Comparison of ENCODE assay signal across 8 mouse cellular contexts in the genomic region with DNA sequence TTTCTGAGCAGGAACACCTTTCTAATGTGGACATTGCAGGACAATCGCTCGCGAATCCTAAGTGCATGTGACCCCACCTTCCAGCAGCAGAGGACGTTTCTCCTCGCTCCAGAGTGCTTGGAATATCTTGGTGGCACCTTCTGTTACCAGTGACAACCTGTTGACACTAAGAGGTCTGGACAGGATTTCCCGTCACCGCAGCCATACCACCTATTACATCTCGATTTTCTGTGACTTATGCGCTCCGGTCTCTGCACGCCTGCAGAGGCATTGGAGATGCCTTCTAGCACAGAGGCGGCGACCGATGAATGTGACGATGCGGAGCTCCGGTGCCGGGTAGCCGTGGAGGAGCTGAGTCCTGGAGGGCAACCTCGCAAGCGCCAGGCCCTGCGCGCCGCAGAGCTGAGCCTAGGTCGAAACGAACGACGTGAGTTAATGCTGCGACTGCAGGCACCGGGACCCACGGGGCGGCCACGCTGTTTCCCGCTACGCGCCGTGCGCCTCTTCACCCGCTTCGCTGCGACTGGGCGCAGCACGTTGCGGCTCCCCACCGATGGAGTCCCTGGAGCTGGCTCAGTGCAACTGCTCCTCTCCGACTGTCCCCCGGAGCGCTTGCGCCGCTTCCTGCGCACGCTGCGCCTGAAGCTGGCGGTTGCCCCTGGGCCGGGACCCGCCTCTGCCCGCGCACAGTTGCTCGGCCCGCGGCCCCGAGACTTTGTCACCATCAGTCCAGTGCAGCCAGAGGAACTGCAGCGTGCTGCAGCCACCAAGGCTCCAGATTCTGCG. TPM values are rescaled to one million over a fixed set of nuclear protein-coding genes. Genes with fewer than 3 reads are reported as not detected.
A peak's percentile ranks its signal among the peaks of the same experiment; 100 is the strongest.
DNase-seq lines count a peak whose midpoint lies in the region; ATAC-seq and TF ChIP-seq lines count a peak whose summit lies in the region.

No protein-coding gene starts in this region.

- peak overlapping the region; percentile 79 for H3K4me3 ChIP-seq in heart, embryonic 11.5 days (ENCODE audit: low read depth, low read length)
- H3K4me3 ChIP-seq in E14TG2a.4 (replicated peaks; ENCODE audit: low read length), result peak overlapping the region; percentile 86
- H3K4me3 ChIP-seq in embryonic facial prominence, embryonic 10.5 days, result peak overlapping the region; percentile 69
- H3K4me3 ChIP-seq in hindbrain, embryonic 12.5 days, result peak overlapping the region; percentile 64
- peak overlapping the region; percentile 85 for H3K4me3 ChIP-seq in liver, postnatal 0 days (ENCODE audit: low read depth, low read length)
- peak overlapping the region; percentile 76 for H3K4me3 ChIP-seq in small intestine, adult 2 months (ENCODE audit: low read depth, low read length)

- H3K4me1 ChIP-seq in heart, embryonic 11.5 days (ENCODE audit: control insufficient read depth, insufficient read depth, low read length), result peaks cover 19% of the 10 kb centered on the region; the same call in 1 of the 2 replicates
- H3K4me1 ChIP-seq in E14TG2a.4 (replicated peaks; ENCODE audit: low read depth, low read length), result peaks cover 68% of the 10 kb centered on the region
- H3K4me1 ChIP-seq in embryonic facial prominence, embryonic 10.5 days, result peaks cover 33% of the 10 kb centered on the region
- H3K4me1 ChIP-seq in hindbrain, embryonic 12.5 days, result peaks cover 31% of the 10 kb centered on the region
- peaks cover 24% of the 10 kb centered on the region for H3K4me1 ChIP-seq in liver, postnatal 0 days (ENCODE audit: insufficient read depth)
- peaks cover 2% of the 10 kb centered on the region; the same call in 1 of the 2 replicates for H3K4me1 ChIP-seq in small intestine, adult 2 months (ENCODE audit: control insufficient read depth, insufficient read depth, insufficient read length, low read length)

- no peak for TF ChIP-seq CTCF in E14TG2a.4 (conservative IDR thresholded peaks at IDR 0.05; ENCODE audit: low read length)
- no peak for TF ChIP-seq CTCF in liver, postnatal 0 days (IDR thresholded peaks at IDR 0.05; ENCODE audit: low read depth)
- no peak for TF ChIP-seq CTCF in small intestine, adult 2 months (IDR thresholded peaks at IDR 0.05; ENCODE audit: extremely low read depth, insufficient read length, insufficient replicate concordance, low read depth, low read length)

- H3K9ac ChIP-seq in heart, embryonic 11.5 days (ENCODE audit: low read depth, low read length), result peak overlapping the region; percentile 78
- H3K9ac ChIP-seq in hindbrain, embryonic 12.5 days, result peak overlapping the region; percentile 78
- H3K9ac ChIP-seq in liver, postnatal 0 days (replicated peaks), result peak overlapping the region; percentile 74

- no peaks in the 10 kb centered on the region for H3K9me3 ChIP-seq in heart, embryonic 11.5 days (replicated peaks; ENCODE audit: control insufficient read depth, low read length)
- no peaks in the 10 kb centered on the region for H3K9me3 ChIP-seq in E14TG2a.4 (ENCODE audit: low read length)
- no peaks in the 10 kb centered on the region for H3K9me3 ChIP-seq in embryonic facial prominence, embryonic 10.5 days
- H3K9me3 ChIP-seq in hindbrain, embryonic 12.5 days (replicated peaks), result no peaks in the 10 kb centered on the region
- H3K9me3 ChIP-seq in liver, postnatal 0 days (ENCODE audit: low read length), result no peaks in the 10 kb centered on the region

- no peak for TF ChIP-seq EP300 in liver, postnatal 0 days (IDR thresholded peaks at IDR 0.05; ENCODE audit: low read depth)

- H3K27me3 ChIP-seq in heart, embryonic 11.5 days (ENCODE audit: control insufficient read depth, insufficient read depth, low read length), result no peaks in the 10 kb centered on the region
- no peaks in the 10 kb centered on the region for H3K27me3 ChIP-seq in E14TG2a.4 (ENCODE audit: insufficient read depth, low read length)
- no peaks in the 10 kb centered on the region for H3K27me3 ChIP-seq in embryonic facial prominence, embryonic 10.5 days (replicated peaks; ENCODE audit: low read depth, poor library complexity, severe bottlenecking)
- H3K27me3 ChIP-seq in hindbrain, embryonic 12.5 days, result no peaks in the 10 kb centered on the region
- no peaks in the 10 kb centered on the region for H3K27me3 ChIP-seq in liver, postnatal 0 days (ENCODE audit: insufficient read depth, low read length)
- no peaks in the 10 kb centered on the region for H3K27me3 ChIP-seq in small intestine, adult 2 months (ENCODE audit: control insufficient read depth, insufficient read depth, low read length)

- ATAC-seq in heart, embryonic 11.5 days (replicated peaks; ENCODE audit: insufficient number of reproducible peaks, low FRiP score, low TSS enrichment), result peak; percentile 41; the same call in 1 of the 2 replicates
- 0 out of 2 replicates have a peak, but pooled peaks have one; percentile 46 for ATAC-seq in hindbrain, embryonic 12.5 days (ENCODE audit: low FRiP score)
- peak; percentile 33 for ATAC-seq in liver, postnatal 0 days

- peaks cover 5% of the 10 kb centered on the region for H3K36me3 ChIP-seq in heart, embryonic 11.5 days (ENCODE audit: control insufficient read depth, insufficient read depth, low read length)
- H3K36me3 ChIP-seq in E14TG2a.4 (ENCODE audit: insufficient read depth, low read length), result peaks cover 43% of the 10 kb centered on the region
- peaks cover 40% of the 10 kb centered on the region for H3K36me3 ChIP-seq in embryonic facial prominence, embryonic 10.5 days (replicated peaks)
- H3K36me3 ChIP-seq in hindbrain, embryonic 12.5 days, result peaks cover 11% of the 10 kb centered on the region
- peaks cover 20% of the 10 kb centered on the region for H3K36me3 ChIP-seq in liver, postnatal 0 days (replicated peaks; ENCODE audit: insufficient read depth, low read length)
- no peaks in the 10 kb centered on the region; the same call in 1 of the 2 replicates for H3K36me3 ChIP-seq in small intestine, adult 2 months (ENCODE audit: control insufficient read depth, insufficient read depth, low read length)

- peak overlapping the region; percentile 99 for H3K4me2 ChIP-seq in heart, embryonic 11.5 days
- H3K4me2 ChIP-seq in hindbrain, embryonic 12.5 days (replicated peaks), result peak overlapping the region; percentile 100
- peak overlapping the region; percentile 94 for H3K4me2 ChIP-seq in liver, postnatal 0 days (ENCODE audit: low read depth, low read length)

- TF ChIP-seq POLR2A in small intestine, adult 2 months (IDR thresholded peaks at IDR 0.05; ENCODE audit: low read depth, low read length), result no peak

- no peak for DNase-seq in heart, adult 8-10 months (ENCODE audit: low spot score)
- peak; percentile 71 for DNase-seq in embryonic facial prominence, embryonic 10.5 days (ENCODE audit: low spot score)
- peak; percentile 57 for DNase-seq in liver, postnatal 0 days
- DNase-seq in urinary bladder, postnatal 25 days (ENCODE audit: low spot score), result no peak

- H3K27ac ChIP-seq in heart, embryonic 11.5 days (ENCODE audit: low read depth, low read length), result peak overlapping the region; percentile 84
- H3K27ac ChIP-seq in embryonic facial prominence, embryonic 10.5 days (replicated peaks), result peak overlapping the region; percentile 91
- no peak overlapping the region for H3K27ac ChIP-seq in hindbrain, embryonic 12.5 days
- H3K27ac ChIP-seq in liver, postnatal 0 days (ENCODE audit: low read depth), result peak overlapping the region; percentile 66
- H3K27ac ChIP-seq in small intestine, adult 2 months (ENCODE audit: insufficient read depth, low read depth, low read length), result no peak overlapping the region

- under 1% methylated on average over 64 of the region's 64 CpGs for WGBS in heart, embryonic 11.5 days (ENCODE audit: insufficient replicate concordance)
- WGBS in embryonic facial prominence, embryonic 10.5 days, result under 1% methylated on average over 64 of the region's 64 CpGs
- under 1% methylated on average over 63 of the region's 64 CpGs for WGBS in hindbrain, embryonic 12.5 days
- under 1% methylated on average over 64 of the region's 64 CpGs for WGBS in liver, postnatal 0 days (ENCODE audit: insufficient replicate concordance)
- WGBS in small intestine, adult 2 months, result under 1% methylated on average over 64 of the region's 64 CpGs

RNA-seq across cellular contexts. Expression of a gene that starts 0.8 kb away (rescaled TPM):
- 7.6 and 9.5 TPM in 2 replicates for polyA plus RNA-seq in heart, embryonic 11.5 days (2014; fragmentation: Nextera tagmentation; extraction: Ambion mirVana)
- not detected for total RNA-seq in heart, adult 8-10 months (2022)
- polyA plus RNA-seq in embryonic facial prominence, embryonic 10.5 days (2016; fragmentation: Nextera tagmentation; extraction: Ambion mirVana), result 27.7 and 28.0 TPM in 2 replicates
- 13.9 and 16.5 TPM in 2 replicates for polyA plus RNA-seq in hindbrain, embryonic 12.5 days (2016; fragmentation: Nextera tagmentation; extraction: Ambion mirVana)
- polyA plus RNA-seq in liver, postnatal 0 days (2015; fragmentation: Nextera tagmentation; extraction: Ambion mirVana), result 3.2 and 3.5 TPM in 2 replicates
- 3.8 and 5.0 TPM in 2 replicates for polyA plus RNA-seq in small intestine, adult 2 months (2012; rRNA removed)

RNA-seq across cellular contexts. Expression of a gene that starts 7.9 kb away (rescaled TPM):
- polyA plus RNA-seq in heart, embryonic 11.5 days (2014; fragmentation: Nextera tagmentation; extraction: Ambion mirVana), result 10.6 and 11.9 TPM in 2 replicates
- total RNA-seq in heart, adult 8-10 months (2022), result 10 to 100 TPM in 3 of 4 experiments, 1 to 10 TPM in 1; 7.4 to 12.3 (median 10.8) TPM
- polyA plus RNA-seq in embryonic facial prominence, embryonic 10.5 days (2016; fragmentation: Nextera tagmentation; extraction: Ambion mirVana), result 14.3 and 15.2 TPM in 2 replicates
- polyA plus RNA-seq in hindbrain, embryonic 12.5 days (2016; fragmentation: Nextera tagmentation; extraction: Ambion mirVana), result 12.4 and 14.1 TPM in 2 replicates
- polyA plus RNA-seq in liver, postnatal 0 days (2015; fragmentation: Nextera tagmentation; extraction: Ambion mirVana), result 14.3 and 14.5 TPM in 2 replicates
- polyA plus RNA-seq in small intestine, adult 2 months (2012; rRNA removed), result 6.3 and 9.7 TPM in 2 replicates

RNA-seq across cellular contexts. Expression of a gene that starts 41.7 kb away (rescaled TPM):
- polyA plus RNA-seq in heart, embryonic 11.5 days (2014; fragmentation: Nextera tagmentation; extraction: Ambion mirVana), result 154 and 160 TPM in 2 replicates
- 10 to 100 TPM; 24.9 to 28.7 (median 26.5) TPM for total RNA-seq in heart, adult 8-10 months (2022)
- 26.2 and 26.4 TPM in 2 replicates for polyA plus RNA-seq in embryonic facial prominence, embryonic 10.5 days (2016; fragmentation: Nextera tagmentation; extraction: Ambion mirVana)
- 13.7 and 15.0 TPM in 2 replicates for polyA plus RNA-seq in hindbrain, embryonic 12.5 days (2016; fragmentation: Nextera tagmentation; extraction: Ambion mirVana)
- 23.5 and 26.1 TPM in 2 replicates for polyA plus RNA-seq in liver, postnatal 0 days (2015; fragmentation: Nextera tagmentation; extraction: Ambion mirVana)
- polyA plus RNA-seq in small intestine, adult 2 months (2012; rRNA removed), result 18.4 and 22.5 TPM in 2 replicates

Comparison
In these comparisons a context has a peak if more than half of its experiments do, and no peak if none do; other contexts are left out.
1. H3K27ac ChIP-seq: peak in heart, embryonic 11.5 days (single experiment), embryonic facial prominence, embryonic 10.5 days (single experiment) and liver, postnatal 0 days (single experiment); none in hindbrain, embryonic 12.5 days (single experiment) and small intestine, adult 2 months (single experiment).
2. DNase-seq: peak in embryonic facial prominence, embryonic 10.5 days (single experiment) and liver, postnatal 0 days (single experiment); none in heart, adult 8-10 months (single experiment) and urinary bladder, postnatal 25 days (single experiment).
3. Peak in every context shown above with its lines, with median percentiles within 50 percentile points of each other: ATAC-seq, H3K4me2 ChIP-seq, H3K4me3 ChIP-seq and H3K9ac ChIP-seq.